Mouse (Mus musculus) kidney, adult 2 months (tissue): Measurements from ENCODE around the gene Dnah12. TPM values are rescaled to one million over a fixed set of nuclear protein-coding genes. Genes with fewer than 3 reads are reported as not detected.
A peak's percentile ranks its signal among the peaks of the same experiment; 100 is the strongest.
"Not testable (repeated sequence)": the region's sequence is repeated elsewhere in the genome, so short reads cannot be mapped to it uniquely, and the experiment has no call there.

ENCODE experiments used
- DNase-seq: peaks from one replicate; pipeline ENCODE4 v3.0.0; 2021
- H3K27ac ChIP-seq: fragments of 200-500 bp; 2 replicates; pipeline ENCODE4 v1.5.1; 2012; ENCODE audit warnings: low read depth, low read length, control low read depth, inconsistent platforms; ENCODE audit not compliant: insufficient read depth
- H3K27me3 ChIP-seq: fragments of 200-500 bp; replicated peaks from 2 replicates; pipeline ENCODE4 v1.6.1; 2012; ENCODE audit warnings: mild to moderate bottlenecking, moderate library complexity, low read length, inconsistent platforms; ENCODE audit not compliant: control insufficient read depth, insufficient read depth
- H3K36me3 ChIP-seq: fragments of 200-500 bp; 2 replicates; pipeline ENCODE4 v1.6.1; 2012; ENCODE audit warnings: mild to moderate bottlenecking, moderate library complexity, low read length, inconsistent platforms; ENCODE audit not compliant: control insufficient read depth, insufficient read depth
- H3K4me1 ChIP-seq: fragments of 200-500 bp; 2 replicates; pipeline ENCODE4 v1.6.1; 2011; ENCODE audit warnings: low read length; ENCODE audit not compliant: control insufficient read depth, insufficient read depth
- H3K4me3 ChIP-seq: fragments of 200-500 bp; 2 replicates; pipeline ENCODE4 v1.5.1; 2011; ENCODE audit warnings: mild to moderate bottlenecking, low read depth, low read length, control low read depth; ENCODE audit not compliant: insufficient read depth
- CTCF ChIP-seq: fragments of 200-500 bp; conservative IDR thresholded peaks from 2 replicates; pipeline ENCODE4 v1.5.1; 2011; ENCODE audit warnings: low read depth, mild to moderate bottlenecking, control low read depth, low read length, moderate library complexity, mixed read lengths; ENCODE audit not compliant: insufficient read depth, insufficient read length
- POLR2A ChIP-seq: fragments of 200-500 bp; IDR thresholded peaks from one replicate; pipeline ENCODE4 v1.6.1; 2011; ENCODE audit warnings: low read depth, low read length, control low read depth
- WGBS: fragments of 180-500 bp; shearing (Covaris S2); methylation state at CpG from one replicate; pipeline ENCODE4 v1.1.7; 2018; 5-methylcytosine and 5-hydroxymethylcytosine counted together
- polyA plus RNA-seq: library from polyadenylated mRNA; depleted of rRNA; stranded (reverse); fragments of >200 nt; gene quantifications from 2 replicates; pipeline ENCODE4 v1.2.3, GENCODE M21; 2012

The Dnah12 gene
- polyA plus RNA-seq, 1 experiment = 0.19 TPM

- Histone ChIP-seq H3K4me3 (peak overlapping the region; percentile 9; the same call in 1 of the 2 replicates), H3K4me1 (peaks cover 4% of the 10 kb centered on the region; the same call in 1 of the 2 replicates), H3K36me3 (no peaks in the 10 kb centered on the region), H3K27me3 (no peaks in the 10 kb centered on the region), H3K27ac (peak overlapping the region; percentile 56)
- peak; percentile 51 for TF ChIP-seq CTCF
- TF ChIP-seq POLR2A = no peak
- WGBS = 9% methylated on average over 12 of the region's 12 CpGs
- peak; percentile 67 for DNase-seq
Measured at GRCm38 (mm10) chr14:26675371-26675770, 17.7 kb upstream of the Dnah12 start.

- H3K4me3 ChIP-seq = no peak overlapping the region
- no peak for TF ChIP-seq POLR2A
- no peak for TF ChIP-seq CTCF
- H3K27ac ChIP-seq = peak overlapping the region; percentile 56
- H3K36me3 ChIP-seq = no peaks in the 10 kb centered on the region
- 64% methylated on average over 5 of the region's 5 CpGs for WGBS
- H3K4me1 ChIP-seq = peaks cover 4% of the 10 kb centered on the region; the same call in 1 of the 2 replicates
- no peaks in the 10 kb centered on the region for H3K27me3 ChIP-seq
- DNase-seq = no peak
Measured at GRCm38 (mm10) chr14:26675791-26676190, 17.3 kb upstream of the Dnah12 start.

GRCm38 (mm10) chr14:26690727-26691126, 2.3 kb upstream of the Dnah12 start:
- 41% methylated on average over 2 of the region's 2 CpGs for WGBS
- peak overlapping the region; percentile 2; the same call in 1 of the 2 replicates for H3K27ac ChIP-seq
- TF ChIP-seq POLR2A = no peak
- TF ChIP-seq CTCF = no peak
- H3K36me3 ChIP-seq = no peaks in the 10 kb centered on the region
- peaks cover 4% of the 10 kb centered on the region; the same call in 1 of the 2 replicates for H3K4me1 ChIP-seq
- H3K27me3 ChIP-seq = no peaks in the 10 kb centered on the region
- no peak overlapping the region for H3K4me3 ChIP-seq
- no peak for DNase-seq

GRCm38 (mm10) chr14:26691363-26691762, 1.7 kb upstream of the Dnah12 start:
- WGBS = 20% methylated on average over 2 of the region's 2 CpGs
- H3K27me3 ChIP-seq = no peaks in the 10 kb centered on the region
- no peak overlapping the region for H3K4me3 ChIP-seq
- H3K27ac ChIP-seq = peak overlapping the region; percentile 78
- no peaks in the 10 kb centered on the region for H3K36me3 ChIP-seq
- peak; percentile 56 for DNase-seq
- peaks cover 4% of the 10 kb centered on the region; the same call in 1 of the 2 replicates for H3K4me1 ChIP-seq
- TF ChIP-seq POLR2A (no peak), CTCF (no peak)

- TF ChIP-seq POLR2A (no peak), CTCF (0 out of 2 replicates have a peak, but pooled peaks have one; percentile 7)
- Histone ChIP-seq H3K4me1 (no peaks in the 10 kb centered on the region), H3K27ac (no peak overlapping the region), H3K36me3 (no peaks in the 10 kb centered on the region), H3K4me3 (no peak overlapping the region), H3K27me3 (no peaks in the 10 kb centered on the region)
- DNase-seq = peak; percentile 5
Measured at GRCm38 (mm10) chr14:26697912-26698311, 4.8 kb downstream of the Dnah12 start.

GRCm38 (mm10) chr14:26705246-26705645, 12.2 kb downstream of the Dnah12 start:
- 86% methylated on average over 5 of the region's 5 CpGs for WGBS
- H3K36me3 ChIP-seq, DNase-seq, H3K27me3 ChIP-seq, H3K4me1 ChIP-seq, H3K4me3 ChIP-seq, H3K27ac ChIP-seq: not testable (repeated sequence)

- DNase-seq, H3K36me3 ChIP-seq, H3K4me1 ChIP-seq, H3K27ac ChIP-seq, H3K4me3 ChIP-seq, H3K27me3 ChIP-seq: not testable (repeated sequence)
- WGBS = 62% methylated on average over 2 of the region's 2 CpGs
Measured at GRCm38 (mm10) chr14:26719696-26720095, 26.6 kb downstream of the Dnah12 start.

- H3K27me3 ChIP-seq = no peaks in the 10 kb centered on the region
- no peak for DNase-seq
- no peak for TF ChIP-seq POLR2A
- TF ChIP-seq CTCF = no peak
- H3K27ac ChIP-seq = no peak overlapping the region
- WGBS = 90% methylated on average over 3 of the region's 3 CpGs
- H3K36me3 ChIP-seq = no peaks in the 10 kb centered on the region
- no peaks in the 10 kb centered on the region for H3K4me1 ChIP-seq
- H3K4me3 ChIP-seq = no peak overlapping the region
Measured at GRCm38 (mm10) chr14:26724898-26725297, 31.8 kb downstream of the Dnah12 start.
